Mouse (Mus musculus) T-helper 1 cell (primary cell): ENCODE measurements at regions not wholly inside any gene's neighbourhood (a gene's known extent, or its start where the extent isn't known, plus 50 kb on each side); places are given as distances from the start of the nearest gene placed in this dataset.
"Not testable (repeated sequence)": the region's sequence is repeated elsewhere in the genome, so short reads cannot be mapped to it uniquely, and the experiment has no call there.

ENCODE experiments used
- in situ Hi-C: fragments of 300-600 bp; cut with MboI, MseI; formaldehyde crosslinking; loops from one replicate; pipeline ENCODE4 v1.15.1; 2025; ENCODE audit warnings: high pct_unique_total_duplicates

DNA sequence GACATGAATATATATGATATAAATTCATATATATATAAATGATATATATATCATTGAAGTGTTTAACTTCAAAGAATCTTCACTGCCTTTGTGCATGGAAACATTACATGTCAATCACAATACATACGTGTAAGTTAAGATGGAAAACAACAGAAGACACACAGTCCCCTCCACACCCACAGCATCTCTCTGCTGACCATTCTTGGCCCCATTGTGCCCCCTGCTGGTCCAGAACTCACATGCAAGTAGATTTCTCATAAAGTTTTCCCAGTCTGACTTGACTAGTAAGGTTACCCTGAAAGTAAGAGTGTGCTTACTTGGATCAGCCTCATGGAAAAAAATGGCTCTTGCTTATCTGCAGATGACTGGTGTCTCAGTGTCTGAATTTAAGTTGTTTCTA, 926.3 kb upstream of the Zfp386 start:
- in situ Hi-C loops, result no loop called here

GRCm38 (mm10) chr12:115121899-115122298, 925.6 kb upstream of the Zfp386 start:
- in situ Hi-C loops, result no loop called here

- in situ Hi-C loops, result loop anchor here (5.0 kb wide), 1 partner anchor 214 kb away; no protein-coding TSS in a partner anchor
Measured at GRCm38 (mm10) chr12:115132930-115133329, 914.6 kb upstream of the Zfp386 start.

GRCm38 (mm10) chr12:115145407-115145806, 902.1 kb upstream of the Zfp386 start:
- in situ Hi-C loops, result not testable (repeated sequence)

DNA sequence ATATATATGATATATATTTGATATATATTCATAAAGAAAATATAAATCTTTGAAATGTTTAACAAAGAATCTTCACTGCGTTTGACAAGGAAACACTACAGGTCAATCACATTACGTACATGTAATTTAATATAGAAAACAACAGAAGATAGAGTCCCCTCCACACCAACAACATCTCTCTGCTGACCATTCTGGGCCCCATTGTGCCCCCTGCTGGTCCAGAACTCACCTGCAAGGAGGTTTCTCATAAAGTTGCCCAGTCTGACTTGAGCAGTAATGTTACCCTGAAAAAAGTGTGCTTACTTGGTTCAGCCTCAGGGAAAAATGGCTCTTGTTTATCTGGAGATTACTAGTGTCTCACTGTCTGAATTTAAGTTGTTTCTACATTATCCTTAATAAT, 901.1 kb upstream of the Zfp386 start:
- in situ Hi-C loops, result not testable (repeated sequence)

DNA sequence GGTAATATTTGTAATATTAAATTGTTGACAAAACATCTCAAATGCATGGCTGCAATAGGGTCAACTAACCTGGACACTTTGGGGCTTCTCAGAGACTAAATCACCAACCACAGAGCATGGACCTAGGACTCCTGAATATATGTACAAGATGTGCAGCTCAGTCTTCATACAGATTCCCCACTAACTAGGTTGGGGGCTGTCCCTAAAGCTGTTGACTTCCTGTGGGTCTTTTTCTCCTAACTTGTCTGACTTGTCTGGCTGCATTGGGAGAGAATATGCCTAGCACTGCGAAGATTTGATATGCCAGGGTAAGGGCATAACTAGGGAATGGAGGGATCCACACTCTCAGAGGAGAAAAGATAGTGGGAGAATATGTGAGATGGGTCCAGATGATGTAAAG, 895.6 kb upstream of the Zfp386 start:
- in situ Hi-C loops, result not testable (repeated sequence)

- in situ Hi-C loops, result loop anchor here (5.0 kb wide), 1 partner anchor 599 kb away; no protein-coding TSS in a partner anchor
Measured at GRCm38 (mm10) chr12:115158231-115158630, 889.3 kb upstream of the Zfp386 start.

DNA sequence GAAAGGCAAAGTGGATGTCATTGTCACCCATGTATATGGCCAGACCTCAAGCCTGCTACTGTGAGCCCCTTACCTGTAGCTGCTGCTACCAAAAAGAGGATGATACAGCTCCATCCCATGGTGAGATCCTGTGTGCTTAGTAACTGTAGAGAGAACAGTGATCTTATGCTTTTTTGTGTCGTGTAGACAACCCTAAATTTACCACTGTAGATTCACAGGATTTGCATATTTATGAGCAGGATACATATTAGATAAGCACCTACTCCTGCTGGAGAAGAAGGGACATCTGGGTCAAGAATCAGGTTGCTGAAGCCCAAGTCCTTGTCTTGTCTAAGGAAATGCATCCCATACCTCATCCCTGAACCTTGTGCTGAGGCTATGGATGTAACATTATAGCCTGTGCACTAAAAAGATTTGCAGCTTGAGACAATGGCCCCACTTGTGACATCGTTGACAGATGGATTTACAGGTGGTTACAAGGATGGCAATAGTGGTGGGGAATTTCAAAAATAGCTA, 888.7 kb upstream of the Zfp386 start:
- in situ Hi-C loops, result loop anchor here (5.0 kb wide), 1 partner anchor 599 kb away; no protein-coding TSS in a partner anchor

DNA sequence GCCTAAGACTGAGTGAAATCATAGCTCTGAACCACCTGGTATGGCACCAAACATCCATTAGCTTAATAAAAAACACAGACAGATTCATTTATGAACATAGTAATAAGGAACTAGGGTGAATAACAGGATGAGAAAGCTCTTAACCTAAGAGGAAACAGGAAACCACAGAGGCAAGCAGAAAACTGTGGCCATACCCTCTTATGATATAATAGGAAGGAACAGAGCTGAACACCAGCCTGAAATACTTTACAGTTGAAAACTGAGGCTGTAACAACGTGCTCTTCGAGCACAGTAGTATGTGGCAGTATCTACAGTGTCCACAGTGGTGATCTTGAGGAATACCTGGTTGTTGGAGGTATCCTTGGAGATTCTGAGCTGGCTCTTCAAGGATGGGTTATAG, 882.0 kb upstream of the Zfp386 start:
- in situ Hi-C loops, result not testable (repeated sequence)

DNA sequence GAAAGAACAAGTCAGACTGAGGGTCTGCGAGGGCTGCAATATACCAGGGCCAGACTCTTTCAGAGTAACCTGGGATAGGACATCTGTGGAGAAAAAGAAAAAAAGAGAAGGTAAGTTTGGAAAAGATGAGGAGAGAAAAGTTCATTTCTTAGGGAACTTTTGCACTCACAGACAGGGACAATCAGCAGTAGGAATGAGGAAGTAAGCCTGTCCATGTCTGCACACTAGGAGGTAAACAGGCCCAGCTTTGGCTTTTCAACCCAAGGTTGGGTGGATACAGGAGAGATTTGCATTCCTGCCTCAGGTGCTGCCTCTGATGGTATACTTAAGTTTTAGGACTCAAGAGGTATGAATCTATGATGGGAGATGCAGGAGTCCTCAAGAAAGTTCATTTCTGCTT, 881.5 kb upstream of the Zfp386 start:
- in situ Hi-C loops, result not testable (repeated sequence)

DNA sequence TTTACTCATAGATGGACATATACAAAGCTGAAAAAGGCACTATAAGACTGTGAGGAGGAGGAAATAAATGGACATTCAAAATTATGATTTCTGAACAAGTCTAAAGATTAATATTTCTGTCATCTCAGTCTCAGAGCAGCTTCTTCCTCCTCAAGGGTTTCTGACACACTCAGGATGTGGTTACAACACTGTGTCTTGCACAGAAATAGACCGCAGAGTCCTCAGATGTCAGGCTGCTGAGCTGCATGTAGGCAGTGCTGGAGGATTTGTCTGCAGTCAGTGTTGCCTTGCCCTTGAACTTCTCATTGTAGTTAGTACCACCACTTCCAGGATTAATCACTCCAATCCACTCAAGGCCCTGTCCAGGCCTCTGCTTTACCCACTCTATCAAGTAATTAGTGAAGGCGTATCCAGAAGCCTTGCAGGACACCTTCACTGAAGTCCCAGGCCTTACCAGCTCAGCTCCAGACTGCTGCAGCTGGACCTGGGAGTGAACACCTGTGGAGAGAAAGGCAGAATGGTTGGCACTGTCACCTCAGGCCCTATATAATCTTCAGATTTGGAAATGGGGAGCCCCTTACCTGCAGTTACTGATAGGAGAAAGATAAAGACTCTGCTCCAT, 853.9 kb upstream of the Zfp386 start:
- in situ Hi-C loops, result no loop called here

GRCm38 (mm10) chr12:115197322-115198117, 850.0 kb upstream of the Zfp386 start:
- in situ Hi-C loops, result no loop called here

DNA sequence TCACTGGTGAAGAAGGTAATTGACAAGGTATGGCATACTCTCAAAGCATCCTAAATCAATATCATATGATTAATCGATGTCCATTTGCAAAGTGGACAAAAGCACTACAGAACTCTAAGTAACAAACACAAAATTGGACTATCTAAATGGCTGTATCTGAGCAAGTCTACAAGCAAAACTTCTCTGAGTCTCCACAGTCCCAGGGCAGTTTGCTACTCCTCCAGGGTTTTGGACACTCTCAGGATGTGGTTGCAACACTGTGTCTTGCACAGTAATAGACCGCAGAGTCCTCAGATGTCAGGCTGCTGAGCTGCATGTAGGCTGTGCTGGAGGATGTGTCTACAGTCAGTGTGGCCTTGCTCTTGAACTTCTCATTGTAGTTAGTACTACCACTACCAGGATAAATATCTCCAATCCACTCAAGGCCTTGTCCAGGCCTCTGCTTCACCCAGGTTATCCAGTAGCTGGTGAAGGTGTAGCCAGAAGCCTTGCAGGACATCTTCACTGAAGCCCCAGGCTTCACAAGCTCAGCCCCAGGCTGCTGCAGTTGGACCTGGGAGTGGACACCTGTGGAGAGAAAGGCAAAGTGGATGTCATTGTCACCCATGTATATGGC, 839.6 kb upstream of the Zfp386 start:
- in situ Hi-C loops, result not testable (repeated sequence)

DNA sequence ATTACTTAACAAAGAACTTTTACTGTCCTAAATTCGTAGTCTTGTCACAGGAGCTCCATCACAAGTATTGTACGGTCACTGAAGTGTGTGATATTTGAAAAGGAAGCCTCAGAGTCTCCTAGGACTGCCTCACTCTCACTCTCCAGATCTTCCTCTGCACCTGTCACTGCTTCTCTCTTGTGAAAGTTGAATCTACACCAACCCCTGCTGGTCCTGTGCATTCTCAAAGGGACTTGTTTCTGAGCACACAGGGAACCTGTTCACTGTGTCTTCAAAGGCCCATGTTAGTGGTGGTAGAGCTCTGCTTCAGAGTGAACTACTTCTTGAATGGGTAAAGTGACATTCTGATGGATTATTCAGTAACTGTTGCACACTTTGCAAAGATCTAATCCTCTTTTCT, 824.9 kb upstream of the Zfp386 start:
- in situ Hi-C loops, result no loop called here

GRCm38 (mm10) chr12:115229965-115230364, 817.6 kb upstream of the Zfp386 start:
- in situ Hi-C loops, result no loop called here

DNA sequence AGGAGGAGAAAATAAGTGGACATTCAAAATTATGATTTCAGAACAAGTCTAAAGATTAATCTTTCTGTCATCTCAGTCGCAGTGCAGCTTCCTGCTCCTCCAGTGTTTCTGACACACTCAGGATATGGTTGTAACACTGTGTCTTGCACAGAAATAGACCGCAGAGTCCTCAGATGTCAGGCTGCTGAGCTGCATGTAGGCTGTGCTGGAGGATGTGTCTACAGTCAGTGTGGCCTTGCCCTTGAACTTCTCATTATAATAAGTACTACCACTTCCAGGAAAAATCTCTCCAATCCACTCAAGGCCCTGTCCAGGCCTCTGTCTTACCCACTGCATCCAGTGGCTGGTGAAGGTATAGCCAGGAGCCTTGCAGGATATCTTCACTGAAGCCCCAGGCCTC, 804.9 kb upstream of the Zfp386 start:
- in situ Hi-C loops, result loop anchor here (5.0 kb wide), 1 partner anchor 145 kb away; no protein-coding TSS in a partner anchor

GRCm38 (mm10) chr12:115247298-115247697, 800.2 kb upstream of the Zfp386 start:
- in situ Hi-C loops, result not testable (repeated sequence)

DNA sequence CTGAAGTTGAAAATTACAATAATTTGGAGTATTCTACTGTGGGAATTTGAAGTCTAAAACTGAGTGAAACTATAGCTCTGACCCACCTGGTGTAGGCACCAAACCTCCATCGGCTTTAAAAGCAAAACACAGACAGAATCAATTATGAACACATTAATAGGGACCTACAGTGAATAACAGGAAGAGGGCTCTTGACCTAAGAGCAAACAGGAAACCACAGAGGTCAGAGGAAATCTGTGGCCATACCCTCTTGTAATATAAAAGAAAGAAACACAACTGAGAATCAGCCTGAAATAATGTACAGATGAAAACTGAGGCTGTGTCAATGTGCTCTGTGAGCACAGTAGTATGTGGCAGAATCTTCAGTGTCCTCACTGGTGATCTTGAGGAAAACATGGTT, 789.7 kb upstream of the Zfp386 start:
- in situ Hi-C loops, result no loop called here

DNA sequence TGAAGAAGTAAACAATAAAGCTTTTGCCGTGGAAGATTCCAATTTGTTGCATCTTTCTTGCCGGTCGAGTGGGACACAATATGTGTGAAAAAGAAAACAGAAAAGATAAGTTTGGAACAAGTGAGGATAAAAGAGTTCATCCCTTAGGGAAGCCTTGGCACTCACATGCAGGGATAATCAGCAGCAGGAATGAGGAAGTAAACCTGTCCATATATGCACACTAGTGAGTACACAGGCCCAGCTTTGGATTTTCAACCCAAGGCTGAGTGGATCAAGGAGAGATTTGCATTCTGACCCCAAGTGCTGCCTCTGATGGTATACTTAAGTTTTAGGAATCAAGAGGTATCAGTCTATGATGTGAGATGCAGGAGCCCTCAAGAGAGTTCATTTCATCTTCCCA, 788.8 kb upstream of the Zfp386 start:
- in situ Hi-C loops, result no loop called here

- in situ Hi-C loops, result not testable (repeated sequence)
Measured at GRCm38 (mm10) chr12:115262431-115262830, 785.1 kb upstream of the Zfp386 start.

GRCm38 (mm10) chr12:115276749-115277148, 770.8 kb upstream of the Zfp386 start:
- in situ Hi-C loops, result not testable (repeated sequence)

DNA sequence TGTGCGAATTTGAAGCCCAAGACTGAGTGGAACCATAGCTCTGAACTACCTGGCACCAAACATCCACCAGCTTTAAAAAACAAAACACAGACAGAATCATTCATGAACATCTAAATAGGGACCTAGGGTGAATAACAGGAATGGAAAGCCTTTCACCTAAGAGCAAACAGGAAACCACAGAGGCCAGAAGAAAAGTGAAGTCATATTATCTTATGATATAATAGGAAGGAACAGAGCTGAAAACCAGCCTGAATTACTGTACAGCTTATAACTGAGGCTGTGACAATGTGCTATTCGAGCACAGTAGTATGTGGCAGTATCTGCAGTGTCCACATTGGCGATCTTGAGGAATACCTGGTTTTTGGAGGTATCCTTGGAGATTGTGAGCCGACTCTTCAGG, 753.8 kb upstream of the Zfp386 start:
- in situ Hi-C loops, result not testable (repeated sequence)
